Mouse (Mus musculus): ENCODE measurements around the gene Wasf3. TPM values are rescaled to one million over a fixed set of nuclear protein-coding genes. Genes with fewer than 3 reads are reported as not detected.

Wasf3 gene
- polyA plus RNA-seq, 1 experiment from 2014 or later = 6.6 TPM

DNA sequence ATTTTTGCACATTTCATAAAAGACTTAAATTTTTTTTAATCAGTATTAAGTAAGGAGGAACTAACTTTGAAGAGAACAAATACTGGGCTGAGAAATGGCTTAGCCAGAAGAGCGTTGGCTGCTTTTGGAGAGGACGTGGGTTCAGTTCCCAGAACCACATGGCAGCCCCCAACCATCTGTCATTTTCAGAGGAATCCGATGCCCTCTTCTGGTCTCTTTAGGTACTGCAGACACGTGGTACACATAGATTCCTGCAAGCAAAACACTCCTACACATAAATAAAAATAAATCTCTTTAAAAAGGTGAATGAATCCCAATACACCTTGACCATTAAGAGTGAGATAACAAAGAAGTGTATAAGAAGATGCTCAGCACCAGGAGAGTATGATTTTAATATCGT, 55.5 kb downstream of the Wasf3 start:
- no peaks in the 10 kb centered on the region for H3K4me1 ChIP-seq (ENCODE audit: control insufficient read depth, insufficient read depth, low read length)
- 88% methylated on average over 5 of the region's 5 CpGs for WGBS
- no peak overlapping the region for H3K27ac ChIP-seq (ENCODE audit: low read depth, low read length)

DNA sequence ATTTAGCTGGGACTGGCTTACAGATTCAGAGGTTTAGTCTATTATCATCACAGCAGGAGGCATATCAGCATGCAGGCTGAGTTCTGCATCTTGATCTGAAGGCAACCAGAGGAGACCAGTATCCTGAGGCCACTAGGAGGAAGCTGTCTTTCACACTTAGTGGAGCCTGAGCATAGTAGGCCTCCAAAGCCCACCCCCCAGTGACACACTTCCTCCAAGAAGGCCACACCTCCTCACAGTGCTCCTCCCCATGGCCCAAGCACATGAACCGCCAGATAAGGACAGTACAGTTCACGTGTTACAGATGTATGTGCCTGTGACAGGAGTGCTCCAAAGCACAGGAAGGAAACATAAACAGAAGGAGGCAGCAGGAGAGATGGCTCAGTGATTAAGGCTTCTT, 58.0 kb downstream of the Wasf3 start:
- no peaks in the 10 kb centered on the region for H3K36me3 ChIP-seq (ENCODE audit: control insufficient read depth, insufficient read depth, low read length)
- H3K4me2 ChIP-seq (ENCODE audit: low read depth) = no peak overlapping the region
- H3K9ac ChIP-seq (ENCODE audit: low read length) = no peak overlapping the region
- ATAC-seq (ENCODE audit: insufficient read depth, low FRiP score, low TSS enrichment) (no peak), DNase-seq (ENCODE audit: low spot score) (no peak)
- H3K4me3 ChIP-seq (ENCODE audit: low read depth, low read length) = no peak overlapping the region
- no peaks in the 10 kb centered on the region for H3K27me3 ChIP-seq (ENCODE audit: control insufficient read depth, insufficient read depth, low read length)
- no peak overlapping the region for H3K27ac ChIP-seq (ENCODE audit: low read depth, low read length)
- H3K4me1 ChIP-seq (ENCODE audit: control insufficient read depth, insufficient read depth, low read length) = no peaks in the 10 kb centered on the region
- 84% methylated on average over 2 of the region's 2 CpGs for WGBS
- no peaks in the 10 kb centered on the region for H3K9me3 ChIP-seq (ENCODE audit: control insufficient read depth, low read length)

More for the DNA sequence above, 55.5 kb downstream of the Wasf3 start:
- Histone ChIP-seq H3K4me2 (ENCODE audit: low read depth) (no peak overlapping the region), H3K4me3 (ENCODE audit: low read depth, low read length) (no peak overlapping the region), H3K27me3 (ENCODE audit: control insufficient read depth, insufficient read depth, low read length) (no peaks in the 10 kb centered on the region), H3K9me3 (ENCODE audit: control insufficient read depth, low read length) (no peaks in the 10 kb centered on the region), H3K9ac (ENCODE audit: low read length) (no peak overlapping the region), H3K36me3 (ENCODE audit: control insufficient read depth, insufficient read depth, low read length) (peaks cover 3% of the 10 kb centered on the region; the same call in 1 of the 2 replicates)
- no peak for ATAC-seq (ENCODE audit: insufficient read depth, low FRiP score, low TSS enrichment)
- DNase-seq (ENCODE audit: low spot score) = no peak

DNA sequence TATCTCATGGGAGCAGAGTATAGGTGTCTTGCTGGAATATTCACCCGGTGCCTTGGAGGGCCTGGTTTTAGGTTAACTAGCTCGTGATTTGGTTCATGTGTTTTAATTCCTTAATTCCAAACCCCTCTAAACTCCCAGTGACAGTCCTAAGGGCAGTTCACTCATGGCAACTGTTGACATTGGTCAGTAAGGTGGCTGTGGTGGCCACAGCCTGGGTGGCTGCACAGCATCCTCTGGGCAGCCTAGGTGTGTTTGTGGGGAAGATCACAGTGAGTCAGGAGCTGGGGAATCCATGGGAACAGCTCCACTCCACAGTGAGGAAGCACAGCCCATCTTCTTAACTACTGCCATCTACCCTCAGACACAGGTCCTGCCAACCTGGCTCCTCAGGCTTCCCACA, 61.8 kb downstream of the Wasf3 start:
- no peak overlapping the region for H3K4me3 ChIP-seq (ENCODE audit: low read depth, low read length)
- DNase-seq (ENCODE audit: low spot score) = no peak
- no peak for ATAC-seq (ENCODE audit: insufficient read depth, low FRiP score, low TSS enrichment)
- H3K4me1 ChIP-seq (ENCODE audit: control insufficient read depth, insufficient read depth, low read length) = no peaks in the 10 kb centered on the region
- WGBS = 94% methylated on average over 2 of the region's 2 CpGs
- H3K4me2 ChIP-seq (ENCODE audit: low read depth) = no peak overlapping the region
- H3K27ac ChIP-seq (ENCODE audit: low read depth, low read length) = no peak overlapping the region
- H3K36me3 ChIP-seq (ENCODE audit: control insufficient read depth, insufficient read depth, low read length) = no peaks in the 10 kb centered on the region
- no peaks in the 10 kb centered on the region for H3K27me3 ChIP-seq (ENCODE audit: control insufficient read depth, insufficient read depth, low read length)
- no peaks in the 10 kb centered on the region for H3K9me3 ChIP-seq (ENCODE audit: control insufficient read depth, low read length)
- no peak overlapping the region for H3K9ac ChIP-seq (ENCODE audit: low read length)

DNA sequence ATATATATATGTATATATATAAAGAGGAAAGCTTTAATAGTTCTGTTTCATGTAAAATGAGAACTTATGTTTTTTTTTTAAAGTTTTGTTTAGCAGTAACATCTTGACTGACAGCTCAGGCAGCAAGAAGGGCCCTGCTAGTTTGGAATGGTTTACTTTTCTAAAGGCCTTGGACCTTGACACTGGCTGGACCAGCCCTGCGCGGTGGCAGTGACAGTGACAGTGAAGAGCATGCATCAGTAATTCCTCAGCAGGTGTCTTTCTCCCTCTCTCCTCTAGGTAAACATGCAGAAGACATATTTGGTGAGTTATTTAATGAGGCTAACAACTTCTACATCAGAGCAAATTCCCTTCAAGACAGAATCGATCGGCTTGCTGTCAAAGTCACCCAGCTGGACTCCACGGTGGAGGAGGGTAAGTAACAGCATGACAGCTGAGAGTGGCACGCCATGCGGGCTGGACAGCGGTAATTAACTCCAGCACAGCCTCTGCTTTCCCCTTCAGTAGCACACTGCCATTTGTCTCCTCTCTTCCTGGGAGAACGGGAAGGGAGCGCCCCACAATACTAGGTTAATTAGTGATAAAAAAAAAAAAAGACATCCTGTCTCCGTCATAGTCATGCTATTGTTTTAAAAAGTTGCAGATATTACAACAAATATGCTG, 66.9 kb downstream of the Wasf3 start:
- Histone ChIP-seq H3K27ac (ENCODE audit: low read depth, low read length) (no peak overlapping the region), H3K36me3 (ENCODE audit: control insufficient read depth, insufficient read depth, low read length) (0 out of 2 replicates have a peak, but pooled peaks cover 2% of the 10 kb centered on the region), H3K4me3 (ENCODE audit: low read depth, low read length) (no peak overlapping the region), H3K4me1 (ENCODE audit: control insufficient read depth, insufficient read depth, low read length) (no peaks in the 10 kb centered on the region), H3K9ac (ENCODE audit: low read length) (no peak overlapping the region), H3K4me2 (ENCODE audit: low read depth) (no peak overlapping the region), H3K9me3 (ENCODE audit: control insufficient read depth, low read length) (no peaks in the 10 kb centered on the region), H3K27me3 (ENCODE audit: control insufficient read depth, insufficient read depth, low read length) (no peaks in the 10 kb centered on the region)
- whole genome bisulfite sequencing = 60% methylated on average over 11 of the region's 11 CpGs
- no peak for ATAC-seq (ENCODE audit: insufficient read depth, low FRiP score, low TSS enrichment)
- DNase-seq (ENCODE audit: low spot score) = no peak

DNA sequence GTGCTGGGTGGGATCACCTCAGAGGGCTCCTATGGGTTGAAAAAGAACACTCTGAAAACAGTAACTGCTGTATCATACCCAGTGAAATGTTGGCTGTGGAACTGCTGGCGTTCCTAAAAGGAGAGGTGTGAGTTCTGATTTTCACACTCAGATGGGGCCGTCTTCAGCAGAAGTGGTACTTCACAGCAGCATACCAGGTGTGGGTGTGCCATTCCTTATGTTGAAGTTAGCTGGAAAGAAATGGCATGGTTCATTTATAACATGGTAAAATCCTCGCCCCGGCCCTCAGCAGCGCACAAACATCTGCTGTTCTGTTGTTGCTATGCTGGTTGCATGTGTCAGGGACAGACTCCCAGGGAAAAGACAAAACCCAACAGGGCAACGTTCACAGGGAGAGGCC, 68.8 kb downstream of the Wasf3 start:
- Histone ChIP-seq H3K4me1 (ENCODE audit: control insufficient read depth, insufficient read depth, low read length) (no peaks in the 10 kb centered on the region), H3K9me3 (ENCODE audit: control insufficient read depth, low read length) (no peaks in the 10 kb centered on the region), H3K4me2 (ENCODE audit: low read depth) (no peak overlapping the region), H3K9ac (ENCODE audit: low read length) (no peak overlapping the region), H3K27ac (ENCODE audit: low read depth, low read length) (no peak overlapping the region), H3K27me3 (ENCODE audit: control insufficient read depth, insufficient read depth, low read length) (no peaks in the 10 kb centered on the region), H3K36me3 (ENCODE audit: control insufficient read depth, insufficient read depth, low read length) (0 out of 2 replicates have a peak, but pooled peaks cover 2% of the 10 kb centered on the region), H3K4me3 (ENCODE audit: low read depth, low read length) (no peak overlapping the region)
- no peak for DNase-seq (ENCODE audit: low spot score)
- 89% methylated on average over 6 of the region's 6 CpGs for WGBS
- ATAC-seq (ENCODE audit: insufficient read depth, low FRiP score, low TSS enrichment) = no peak

DNA sequence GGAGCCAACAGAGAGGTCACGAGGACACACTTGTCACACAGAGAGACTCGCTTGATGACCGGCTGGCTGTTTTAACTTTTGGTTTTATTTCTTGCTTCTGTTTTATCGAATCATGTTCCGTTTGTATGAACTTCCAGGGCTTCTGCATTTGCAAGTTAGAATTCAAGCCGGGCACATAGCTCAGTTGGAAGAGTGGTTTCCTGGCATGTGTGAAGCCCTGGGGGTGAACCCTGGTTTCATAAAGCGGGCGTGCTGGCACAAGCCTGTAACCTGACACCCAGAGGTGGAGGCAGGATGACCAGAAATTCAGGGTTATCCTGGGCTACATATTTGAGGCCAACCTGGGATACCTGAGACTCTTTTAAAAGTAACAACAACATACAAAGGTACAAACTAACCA, 76.8 kb downstream of the Wasf3 start:
- 86% methylated on average over 8 of the region's 8 CpGs for WGBS
- no peak overlapping the region for H3K9ac ChIP-seq (ENCODE audit: low read length)

DNA sequence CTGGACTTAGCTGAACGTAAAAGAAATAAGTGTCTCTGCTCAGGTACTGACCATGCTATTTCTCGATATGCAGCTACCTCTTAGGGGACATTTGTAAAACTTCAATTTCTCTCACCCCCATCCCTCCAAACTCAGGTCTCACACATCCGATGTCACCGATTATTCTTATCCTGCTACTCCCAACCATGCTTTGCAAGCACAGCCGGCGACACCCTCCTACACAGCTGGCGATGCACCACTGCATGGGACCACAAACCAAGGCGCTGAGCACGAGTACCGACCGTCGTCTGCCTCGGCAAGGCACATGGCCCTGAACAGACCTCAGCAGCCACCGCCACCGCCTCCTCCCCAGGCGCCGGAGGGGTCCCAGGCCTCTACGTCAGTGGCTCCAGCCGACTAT, 81.9 kb downstream of the Wasf3 start:
- Histone ChIP-seq H3K4me1 (ENCODE audit: control insufficient read depth, insufficient read depth, low read length) (no peaks in the 10 kb centered on the region), H3K9ac (ENCODE audit: low read length) (no peak overlapping the region), H3K36me3 (ENCODE audit: control insufficient read depth, insufficient read depth, low read length) (no peaks in the 10 kb centered on the region; the same call in 1 of the 2 replicates), H3K9me3 (ENCODE audit: control insufficient read depth, low read length) (no peaks in the 10 kb centered on the region), H3K4me3 (ENCODE audit: low read depth, low read length) (no peak overlapping the region), H3K27me3 (ENCODE audit: control insufficient read depth, insufficient read depth, low read length) (no peaks in the 10 kb centered on the region), H3K27ac (ENCODE audit: low read depth, low read length) (no peak overlapping the region), H3K4me2 (ENCODE audit: low read depth) (no peak overlapping the region)
- 96% methylated on average over 19 of the region's 19 CpGs for WGBS
- ATAC-seq (ENCODE audit: insufficient read depth, low FRiP score, low TSS enrichment) (no peak), DNase-seq (ENCODE audit: low spot score) (no peak)

More for the DNA sequence above, 76.8 kb downstream of the Wasf3 start:
- Histone ChIP-seq H3K27me3 (ENCODE audit: control insufficient read depth, insufficient read depth, low read length) (no peaks in the 10 kb centered on the region), H3K9me3 (ENCODE audit: control insufficient read depth, low read length) (no peaks in the 10 kb centered on the region), H3K27ac (ENCODE audit: low read depth, low read length) (no peak overlapping the region), H3K4me1 (ENCODE audit: control insufficient read depth, insufficient read depth, low read length) (no peaks in the 10 kb centered on the region), H3K4me2 (ENCODE audit: low read depth) (no peak overlapping the region), H3K36me3 (ENCODE audit: control insufficient read depth, insufficient read depth, low read length) (no peaks in the 10 kb centered on the region), H3K4me3 (ENCODE audit: low read depth, low read length) (no peak overlapping the region)
- no peak for DNase-seq (ENCODE audit: low spot score)
- no peak for ATAC-seq (ENCODE audit: insufficient read depth, low FRiP score, low TSS enrichment)

DNA sequence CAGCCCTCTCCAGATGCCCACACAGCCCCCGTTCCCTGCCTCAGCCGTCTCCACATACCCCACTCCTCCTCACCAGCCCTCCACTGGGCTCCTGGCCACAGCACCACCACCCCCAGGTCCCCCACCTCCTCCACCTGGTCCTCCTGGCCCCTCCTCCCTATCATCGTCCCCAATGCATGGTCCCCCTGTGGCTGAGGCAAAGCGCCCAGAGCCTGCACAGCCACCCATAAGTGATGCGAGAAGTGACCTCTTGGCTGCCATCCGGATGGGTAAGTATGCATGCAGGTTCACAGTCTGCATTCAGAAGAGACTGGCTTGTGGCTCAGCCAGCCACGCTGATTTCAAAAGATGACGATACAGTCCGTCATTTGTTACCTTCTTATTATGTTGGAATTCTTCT, 83.5 kb downstream of the Wasf3 start:
- Histone ChIP-seq H3K27ac (ENCODE audit: low read depth, low read length) (no peak overlapping the region), H3K4me2 (ENCODE audit: low read depth) (no peak overlapping the region), H3K27me3 (ENCODE audit: control insufficient read depth, insufficient read depth, low read length) (no peaks in the 10 kb centered on the region), H3K4me3 (ENCODE audit: low read depth, low read length) (no peak overlapping the region), H3K9ac (ENCODE audit: low read length) (no peak overlapping the region), H3K9me3 (ENCODE audit: control insufficient read depth, low read length) (no peaks in the 10 kb centered on the region), H3K36me3 (ENCODE audit: control insufficient read depth, insufficient read depth, low read length) (no peaks in the 10 kb centered on the region; the same call in 1 of the 2 replicates), H3K4me1 (ENCODE audit: control insufficient read depth, insufficient read depth, low read length) (no peaks in the 10 kb centered on the region)
- WGBS = 85% methylated on average over 9 of the region's 9 CpGs
- ATAC-seq (ENCODE audit: insufficient read depth, low FRiP score, low TSS enrichment) (no peak), DNase-seq (ENCODE audit: low spot score) (no peak)

DNA sequence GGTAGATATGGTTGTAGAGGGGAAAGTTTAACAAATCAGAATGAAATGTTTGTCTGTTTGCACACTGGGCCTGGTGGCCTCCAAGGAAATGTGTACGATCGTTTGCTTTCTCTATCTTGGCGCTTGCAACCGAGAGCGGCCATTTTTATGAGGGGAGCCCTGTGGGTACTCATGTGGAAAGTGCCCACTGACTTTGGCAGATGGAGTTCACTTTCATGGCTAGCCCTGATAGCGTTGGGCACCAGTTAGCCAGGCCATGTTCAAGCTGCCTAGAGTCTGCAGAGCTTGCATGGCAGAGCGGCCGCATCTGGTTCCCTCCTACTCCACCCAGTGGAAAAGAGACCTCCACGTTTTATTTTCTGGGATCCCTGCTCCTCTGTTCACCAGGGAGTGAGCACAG, 86.0 kb downstream of the Wasf3 start:
- ATAC-seq (ENCODE audit: insufficient read depth, low FRiP score, low TSS enrichment) = no peak
- no peaks in the 10 kb centered on the region for H3K4me1 ChIP-seq (ENCODE audit: control insufficient read depth, insufficient read depth, low read length)
- no peaks in the 10 kb centered on the region for H3K27me3 ChIP-seq (ENCODE audit: control insufficient read depth, insufficient read depth, low read length)
- no peak overlapping the region for H3K4me2 ChIP-seq (ENCODE audit: low read depth)
- no peak overlapping the region for H3K27ac ChIP-seq (ENCODE audit: low read depth, low read length)
- 92% methylated on average over 9 of the region's 9 CpGs for WGBS
- H3K9ac ChIP-seq (ENCODE audit: low read length) = no peak overlapping the region
- H3K36me3 ChIP-seq (ENCODE audit: control insufficient read depth, insufficient read depth, low read length) = no peaks in the 10 kb centered on the region; the same call in 1 of the 2 replicates
- H3K4me3 ChIP-seq (ENCODE audit: low read depth, low read length) = no peak overlapping the region
- no peaks in the 10 kb centered on the region for H3K9me3 ChIP-seq (ENCODE audit: control insufficient read depth, low read length)
- DNase-seq (ENCODE audit: low spot score) = no peak

Measured in neural tube, embryonic 11.5 days (tissue).